ENCODE assay signal across 30 mouse cellular contexts in genomic region chr13:3530451-3530850, GRCm38 (mm10). TPM values are rescaled to one million over a fixed set of nuclear protein-coding genes. Genes with fewer than 3 reads are reported as not detected.
A peak's percentile ranks its signal among the peaks of the same experiment; 100 is the strongest.
DNase-seq lines count a peak whose midpoint lies in the region; ATAC-seq and TF ChIP-seq lines count a peak whose summit lies in the region.
"Had no signal": no experiment of that assay in that cellular context is flagged by ENCODE, and none has a peak within 500 bp of the region (broad histone marks: within the 10 kb centered on the region; RNA-seq: fewer than 3 reads in every experiment).

No protein-coding gene starts in this region.

- no peaks in the 10 kb centered on the region for H3K27me3 ChIP-seq in forebrain, postnatal 0 days (ENCODE audit: insufficient read depth, low read length)
- no peaks in the 10 kb centered on the region for H3K27me3 ChIP-seq in forebrain, embryonic 11.5 days (ENCODE audit: control insufficient read depth, insufficient read depth, low read length)
- no peaks in the 10 kb centered on the region for H3K27me3 ChIP-seq in intestine, embryonic 16.5 days (replicated peaks; ENCODE audit: control insufficient read depth, insufficient read depth, low read length)
- H3K27me3 ChIP-seq: liver, embryonic 12.5 days; megakaryocyte, embryonic 14.5 days; midbrain, embryonic 15.5 days; neural tube, embryonic 15.5 days; Patski had no signal

- H3K4me2 ChIP-seq in forebrain, postnatal 0 days (ENCODE audit: low read depth), result no peak overlapping the region
- H3K4me2 ChIP-seq in forebrain, embryonic 11.5 days (ENCODE audit: low read depth, low read length, severe bottlenecking), result no peak overlapping the region
- H3K4me2 ChIP-seq in intestine, embryonic 16.5 days (ENCODE audit: low read depth, low read length), result no peak overlapping the region
- H3K4me2 ChIP-seq: forebrain, embryonic 12.5 days; hindbrain, embryonic 14.5 days; liver, embryonic 12.5 days; midbrain, embryonic 15.5 days; neural tube, embryonic 15.5 days had no signal

- ATAC-seq in forebrain, postnatal 0 days, result peak; percentile 70
- no peak for ATAC-seq in forebrain, embryonic 11.5 days (replicated peaks; ENCODE audit: low FRiP score)
- peak; percentile 57 for ATAC-seq in intestine, embryonic 16.5 days
- ATAC-seq in megakaryocyte progenitor cell, adult 5-6 weeks (replicated peaks; ENCODE audit: poor library complexity), result no peak
- ATAC-seq: liver, embryonic 12.5 days; liver, postnatal 0 days; midbrain, embryonic 15.5 days; Patski had no signal

- WGBS in forebrain, postnatal 0 days, result 51% methylated on average over 3 of the region's 3 CpGs
- WGBS in forebrain, embryonic 11.5 days, result 67% methylated on average over 3 of the region's 3 CpGs
- 51% methylated on average over 3 of the region's 3 CpGs for WGBS in intestine, embryonic 16.5 days

- H3K4me3 ChIP-seq in forebrain, postnatal 0 days (ENCODE audit: low read depth, low read length), result no peak overlapping the region
- H3K4me3 ChIP-seq in forebrain, embryonic 11.5 days (ENCODE audit: low read depth, low read length), result no peak overlapping the region
- H3K4me3 ChIP-seq in intestine, embryonic 16.5 days (ENCODE audit: low read length), result no peak overlapping the region
- H3K4me3 ChIP-seq: erythroblast, embryonic 14.5 days; forebrain, embryonic 12.5 days; layer of hippocampus, adult 2 months; left cerebral cortex, adult 2 months; liver, embryonic 12.5 days; megakaryocyte, embryonic 14.5 days; midbrain, embryonic 15.5 days; neural tube, embryonic 15.5 days had no signal

- H3K36me3 ChIP-seq in forebrain, postnatal 0 days (ENCODE audit: insufficient read depth), result no peaks in the 10 kb centered on the region
- H3K36me3 ChIP-seq in forebrain, embryonic 11.5 days (ENCODE audit: control insufficient read depth, insufficient read depth, low read length), result no peaks in the 10 kb centered on the region
- H3K36me3 ChIP-seq in intestine, embryonic 16.5 days (ENCODE audit: control insufficient read depth, insufficient read depth, low read length), result no peaks in the 10 kb centered on the region
- H3K36me3 ChIP-seq: forebrain, embryonic 12.5 days; liver, embryonic 12.5 days; midbrain, embryonic 15.5 days; neural tube, embryonic 15.5 days had no signal

- no peak for DNase-seq in forebrain, postnatal 0 days
- DNase-seq in forebrain, embryonic 11.5 days (ENCODE audit: low spot score), result no peak
- peak; percentile 21 for DNase-seq in testis, postnatal 14 days (ENCODE audit: low spot score)
- no peak for DNase-seq in testis, postnatal 10 days (ENCODE audit: low spot score)
- DNase-seq in cerebellum, adult 9-10 months, result no peak
- DNase-seq in gastrocnemius, postnatal 25 days, result no peak
- DNase-seq: adrenal gland, postnatal 10 days; cerebellum, adult 11 months; cerebellum, postnatal 10 days; heart, postnatal 4 days; kidney, adult 2 months; kidney, postnatal 36 days; left cerebral cortex, postnatal 4 days; liver, postnatal 0 days; lung, postnatal 36 days; retina, postnatal 1 day; right cerebral cortex, postnatal 14 days; spleen, adult 18-20 months had no signal

- no peak overlapping the region for H3K27ac ChIP-seq in forebrain, postnatal 0 days (ENCODE audit: low read depth, low read length)
- H3K27ac ChIP-seq in forebrain, embryonic 11.5 days (ENCODE audit: low read depth, low read length), result no peak overlapping the region
- no peak overlapping the region for H3K27ac ChIP-seq in intestine, embryonic 16.5 days (ENCODE audit: low read length)
- H3K27ac ChIP-seq: forebrain, embryonic 12.5 days; hindbrain, embryonic 14.5 days; layer of hippocampus, adult 2 months; left cerebral cortex, adult 2 months; liver, embryonic 12.5 days; midbrain, embryonic 15.5 days; neural tube, embryonic 15.5 days had no signal

- H3K4me1 ChIP-seq in forebrain, postnatal 0 days (ENCODE audit: insufficient read depth), result no peaks in the 10 kb centered on the region
- H3K4me1 ChIP-seq in forebrain, embryonic 11.5 days (replicated peaks; ENCODE audit: control insufficient read depth, insufficient read depth, low read length), result no peaks in the 10 kb centered on the region
- H3K4me1 ChIP-seq in intestine, embryonic 16.5 days (ENCODE audit: control insufficient read depth, insufficient read depth, low read length), result no peaks in the 10 kb centered on the region
- H3K4me1 ChIP-seq: midbrain, embryonic 15.5 days; neural tube, embryonic 15.5 days had no signal

- no peaks in the 10 kb centered on the region for H3K9me3 ChIP-seq in forebrain, postnatal 0 days (ENCODE audit: low read length)
- no peaks in the 10 kb centered on the region for H3K9me3 ChIP-seq in forebrain, embryonic 11.5 days (ENCODE audit: control insufficient read depth, low read length)
- H3K9me3 ChIP-seq in intestine, embryonic 16.5 days (ENCODE audit: control insufficient read depth, low read length), result no peaks in the 10 kb centered on the region
- H3K9me3 ChIP-seq: forebrain, embryonic 12.5 days; liver, embryonic 12.5 days; midbrain, embryonic 15.5 days; neural tube, embryonic 15.5 days had no signal

- no peak for TF ChIP-seq CTCF in forebrain, postnatal 0 days (IDR thresholded peaks at IDR 0.05; ENCODE audit: low read depth)

- H3K9ac ChIP-seq in forebrain, postnatal 0 days, result no peak overlapping the region
- H3K9ac ChIP-seq in forebrain, embryonic 11.5 days (ENCODE audit: low read length), result no peak overlapping the region
- H3K9ac ChIP-seq in intestine, embryonic 16.5 days (ENCODE audit: low read depth, low read length), result no peak overlapping the region
- H3K9ac ChIP-seq: forebrain, embryonic 12.5 days; hindbrain, embryonic 14.5 days; liver, embryonic 12.5 days; liver, postnatal 0 days; midbrain, embryonic 15.5 days; neural tube, embryonic 15.5 days had no signal

RNA-seq across cellular contexts. Expression of gene Gdi2, which starts 7.4 kb away (rescaled TPM):
- total RNA-seq in forebrain, postnatal 0 days (2014; rRNA removed), result 297 and 300 TPM in 2 replicates
- polyA plus RNA-seq in forebrain, postnatal 0 days (2015; fragmentation: Nextera tagmentation; extraction: Ambion mirVana), result 376 and 382 TPM in 2 replicates
- 493 and 502 TPM in 2 replicates for polyA plus RNA-seq in forebrain, embryonic 11.5 days (2014; fragmentation: Nextera tagmentation; extraction: Ambion mirVana)
- polyA plus RNA-seq in intestine, embryonic 16.5 days (2015; fragmentation: Nextera tagmentation; extraction: Ambion mirVana), result 446 and 447 TPM in 2 replicates
- 100 to 1,000 TPM; 130 to 167 TPM for total RNA-seq in gastrocnemius, postnatal 25 days (2021)
- total RNA-seq in megakaryocyte progenitor cell, adult 5-6 weeks (2015), result 612 and 668 TPM in 2 replicates
- total RNA-seq in megakaryocyte progenitor cell, adult 5-6 weeks (2017), result 469 and 501 TPM in 2 replicates

Comparison
In these comparisons a context has a peak if more than half of its experiments do, and no peak if none do; other contexts are left out.
1. ATAC-seq: peak in forebrain, postnatal 0 days (single experiment) and intestine, embryonic 16.5 days (single experiment); none in forebrain, embryonic 11.5 days (single experiment) and megakaryocyte progenitor cell, adult 5-6 weeks (single experiment).